Mouse (Mus musculus): ENCODE results near the gene Capn15.

The Capn15 gene

DNA sequence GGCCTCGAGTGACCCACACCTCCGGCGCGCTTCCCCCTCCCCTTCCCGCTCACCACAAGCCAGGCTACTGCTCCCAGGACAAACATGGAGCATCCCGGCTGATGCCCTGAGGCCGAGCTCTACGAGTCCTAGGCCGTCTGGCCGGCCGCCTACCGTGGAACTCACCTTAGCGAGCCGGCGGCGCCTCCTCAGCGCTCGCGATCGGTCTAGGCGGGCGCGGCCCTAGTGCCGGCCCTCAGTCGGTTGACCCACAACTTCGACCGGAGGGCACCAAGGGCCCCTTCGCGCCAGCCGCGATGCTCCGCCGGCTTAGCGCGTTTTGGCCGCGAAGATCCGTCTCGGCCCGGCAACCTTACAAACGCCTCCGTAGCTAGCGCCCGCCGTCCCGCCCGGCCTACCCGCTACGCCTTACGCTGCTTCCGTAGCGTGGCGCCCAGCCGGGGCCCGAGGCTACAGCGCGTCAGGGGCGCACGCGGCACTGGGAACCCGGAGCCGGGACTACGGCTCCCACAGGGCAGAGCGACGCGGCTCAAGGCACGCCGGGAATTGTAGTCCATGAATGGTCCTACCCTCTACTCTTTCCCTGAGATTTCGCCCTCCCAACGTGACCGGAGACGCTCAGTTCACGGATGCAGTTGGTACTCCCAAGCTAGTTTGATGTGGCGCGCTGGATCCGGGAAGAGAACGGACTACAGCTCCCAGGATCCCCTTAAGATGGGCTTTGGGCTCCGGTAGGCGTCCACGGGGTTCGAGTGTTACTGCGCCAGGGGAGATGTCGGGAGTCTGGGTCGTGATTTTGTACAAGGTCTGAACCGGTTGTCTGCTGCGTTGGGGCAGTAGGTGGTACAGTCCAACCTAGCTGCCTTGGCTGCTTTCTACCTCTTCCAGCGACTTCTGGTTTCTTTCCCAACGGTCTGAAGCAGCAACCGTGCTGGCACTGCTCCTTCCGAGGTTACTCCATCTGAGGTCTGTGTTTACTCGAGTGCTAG, at the start of gene Capn15:
Capn15 (minus strand) TSS at position 491 of the 989 bp plus-strand sequence.
- DNase-seq (ENCODE audit: low spot score), result peak; percentile 97

DNA sequence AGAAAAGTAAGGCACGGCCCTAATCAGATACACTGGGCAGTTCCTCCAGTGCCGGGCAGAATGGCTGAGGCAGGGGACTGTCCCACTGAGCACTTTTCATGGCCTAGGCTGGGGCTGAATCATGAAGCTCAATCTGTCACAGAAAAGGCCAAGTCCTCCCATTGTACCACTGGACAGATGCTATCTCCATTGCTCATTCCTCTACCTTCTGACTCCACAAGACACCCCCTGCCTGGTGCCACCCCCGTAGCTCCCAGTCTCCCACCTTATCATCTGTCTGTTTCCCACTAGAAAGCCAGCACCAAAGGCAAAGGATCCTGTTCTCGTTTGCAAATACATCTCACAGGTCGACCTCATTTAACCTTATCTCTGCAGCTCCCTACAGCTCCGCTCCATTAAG, 46.4 kb upstream of the Capn15 start:
- DNase-seq (ENCODE audit: low spot score), result no peak

DNA sequence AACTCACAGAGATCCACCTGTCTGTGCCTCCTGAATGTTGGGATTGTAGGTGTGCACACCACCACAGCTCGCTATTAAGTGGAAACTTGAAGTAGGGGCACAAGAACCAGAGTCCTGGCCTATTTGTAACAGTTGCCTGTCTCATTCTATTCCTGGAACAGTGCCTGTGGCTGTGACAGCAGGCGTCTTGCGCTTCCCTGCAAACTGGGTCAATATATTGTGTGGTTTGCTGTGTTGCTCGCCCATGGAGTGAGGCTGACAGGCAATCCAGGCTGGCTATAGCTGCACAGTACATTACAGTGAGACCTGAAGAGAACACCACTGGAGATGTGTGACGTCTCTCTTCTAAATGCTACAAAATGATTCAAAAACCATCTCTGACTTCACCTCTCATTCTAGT, 46.0 kb upstream of the Capn15 start:
- no peak for DNase-seq (ENCODE audit: low spot score)

DNA sequence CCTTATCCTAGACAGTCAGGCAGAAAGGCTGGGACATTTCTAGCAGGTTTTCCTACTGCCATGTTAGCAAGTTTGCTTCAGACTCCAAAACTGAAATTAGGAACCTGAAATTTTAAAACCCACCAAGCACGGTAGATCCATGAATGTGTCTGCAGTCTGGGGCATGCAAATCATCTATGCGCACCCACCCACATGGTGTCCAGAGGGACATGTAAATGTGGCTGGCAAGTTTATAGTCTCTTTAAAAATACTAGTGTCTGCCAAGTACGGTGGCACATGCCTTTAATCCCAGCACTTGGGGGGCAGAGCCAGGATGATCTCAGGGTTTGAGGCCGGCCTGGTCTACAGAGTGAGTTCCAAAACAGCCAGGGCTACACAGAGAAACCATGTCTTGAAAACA, 42.7 kb upstream of the Capn15 start:
- DNase-seq (ENCODE audit: low spot score), result no peak

DNA sequence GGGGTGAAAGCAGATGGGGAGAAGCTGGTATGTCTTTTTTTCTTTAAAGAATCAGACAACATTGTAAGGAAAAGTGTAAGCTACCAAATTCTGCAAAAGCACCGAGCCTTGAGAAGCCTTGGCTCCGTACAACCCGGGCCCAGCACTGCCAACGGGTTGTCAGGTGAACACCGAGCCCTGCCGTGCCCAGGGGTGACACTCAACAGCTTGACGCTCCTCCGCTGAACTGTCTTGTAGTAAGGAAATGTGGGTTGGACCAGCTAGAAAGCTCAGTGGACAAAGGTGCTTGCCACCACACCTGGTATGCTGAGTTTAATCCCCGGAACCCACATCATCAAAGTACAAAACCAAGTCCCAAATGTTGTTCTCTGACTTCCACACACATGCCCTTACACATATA, 39.1 kb upstream of the Capn15 start:
- DNase-seq (ENCODE audit: low spot score), result no peak

DNA sequence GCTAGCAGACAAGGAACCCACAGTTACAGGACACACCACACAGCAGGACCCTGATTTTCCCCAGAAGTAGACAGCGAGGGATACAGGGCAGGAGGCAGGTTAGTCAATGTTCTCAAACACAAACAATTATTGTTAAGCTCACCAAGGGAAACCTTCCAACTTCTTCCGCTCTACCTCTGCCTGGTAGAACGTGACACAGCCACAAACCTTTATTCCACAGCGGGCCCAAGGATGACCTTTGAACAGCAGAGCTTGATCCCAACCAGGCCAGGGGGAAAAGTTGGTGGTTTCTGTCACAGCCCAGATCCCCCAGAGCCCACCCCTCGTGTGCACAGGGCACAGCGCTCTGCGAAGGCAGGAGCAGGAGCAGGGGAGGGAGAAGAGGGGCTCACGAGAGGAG, 38.4 kb upstream of the Capn15 start:
- no peak for DNase-seq (ENCODE audit: low spot score)

DNA sequence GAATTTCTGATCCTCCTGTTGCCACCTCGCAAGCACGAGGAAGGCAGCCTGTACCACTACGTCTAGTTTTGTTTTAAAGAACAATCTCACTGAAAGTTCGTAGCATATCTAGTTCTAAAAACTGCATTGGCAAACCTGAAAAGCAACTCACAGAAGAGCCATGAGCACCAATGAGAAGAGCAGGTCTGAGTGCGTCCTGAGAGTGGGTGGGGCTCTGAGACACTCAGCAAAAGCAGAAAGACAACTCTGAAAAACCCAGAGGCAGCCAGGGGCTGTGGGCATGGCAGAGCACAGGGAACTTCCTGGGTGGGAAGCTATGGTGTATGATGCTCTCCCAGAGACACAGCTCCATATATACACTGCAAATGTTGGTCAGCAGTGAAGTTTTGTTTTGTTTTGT, 37.6 kb upstream of the Capn15 start:
- DNase-seq (ENCODE audit: low spot score), result no peak

DNA sequence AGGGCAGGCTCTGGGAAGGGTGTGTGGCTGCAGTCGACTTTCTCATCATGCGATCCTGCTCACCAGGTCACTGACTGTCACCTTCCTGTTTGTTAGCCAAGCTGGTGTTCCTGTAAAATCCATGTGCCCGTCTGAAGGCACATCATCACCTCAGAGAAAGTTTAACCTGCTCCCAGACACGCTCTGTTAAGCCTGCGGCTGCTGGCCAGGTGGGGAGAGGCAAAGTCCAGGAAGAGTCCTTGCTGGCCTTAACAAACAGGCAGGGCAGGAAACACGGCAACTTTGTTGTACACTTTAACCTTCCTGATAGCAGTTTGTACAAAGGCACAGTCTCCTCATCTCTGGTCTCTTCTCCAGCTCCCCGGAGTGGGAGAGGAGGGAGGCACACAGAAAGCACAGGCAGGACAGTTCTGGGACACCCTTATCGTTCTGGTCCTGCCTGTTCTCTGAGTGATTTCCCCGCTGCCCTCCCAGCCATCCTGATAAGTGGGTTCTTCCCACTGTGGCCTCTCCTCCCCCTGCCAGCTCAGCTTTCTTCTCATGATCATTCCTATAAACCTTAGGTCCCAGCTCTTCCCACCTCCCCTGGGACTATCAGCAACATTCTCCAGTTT, 36.2 kb upstream of the Capn15 start:
- DNase-seq (ENCODE audit: low spot score), result no peak

DNA sequence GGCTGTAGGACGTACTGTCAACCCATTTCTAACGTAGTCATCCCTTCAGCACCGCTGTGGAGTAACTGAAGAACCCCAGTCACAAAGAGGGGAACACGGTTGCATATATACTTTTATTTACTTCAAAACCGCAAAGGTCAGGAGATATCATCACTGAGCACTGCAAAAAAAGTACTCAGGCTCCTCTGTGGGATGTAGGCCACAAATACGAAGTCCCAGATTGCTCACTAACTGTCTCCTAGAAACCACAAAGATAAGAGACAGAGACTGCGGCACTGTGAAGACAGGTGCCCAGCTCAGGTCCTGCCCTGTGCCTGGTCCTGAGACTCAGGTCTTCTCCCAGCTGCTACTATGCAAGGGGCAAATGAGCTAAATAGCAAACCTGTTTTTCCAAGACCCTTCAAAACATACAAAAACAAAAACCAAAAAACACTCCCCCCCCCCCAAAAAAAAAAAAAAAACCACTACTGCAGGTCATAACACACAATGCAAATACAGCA, 35.3 kb upstream of the Capn15 start:
- DNase-seq (ENCODE audit: low spot score), result no peak

DNA sequence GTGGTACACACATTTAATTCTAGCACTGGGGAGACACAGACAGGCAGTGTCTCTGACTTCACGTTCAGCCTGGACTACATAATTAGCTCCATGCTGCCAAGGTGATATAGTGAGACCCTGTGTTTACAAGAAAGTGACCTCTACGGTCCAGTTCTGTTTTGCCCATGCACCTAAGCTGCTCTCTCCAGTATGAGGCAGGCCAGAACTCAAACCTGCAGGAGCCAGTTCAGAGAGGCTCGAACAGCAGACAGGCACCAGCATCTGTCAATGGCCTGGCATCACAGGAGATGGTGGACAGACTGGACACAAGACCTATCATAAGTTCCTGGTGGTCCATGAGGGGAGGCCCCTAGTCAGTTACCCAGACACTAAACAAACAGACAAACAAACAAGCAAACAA, 32.8 kb upstream of the Capn15 start:
- no peak for DNase-seq (ENCODE audit: low spot score)

DNA sequence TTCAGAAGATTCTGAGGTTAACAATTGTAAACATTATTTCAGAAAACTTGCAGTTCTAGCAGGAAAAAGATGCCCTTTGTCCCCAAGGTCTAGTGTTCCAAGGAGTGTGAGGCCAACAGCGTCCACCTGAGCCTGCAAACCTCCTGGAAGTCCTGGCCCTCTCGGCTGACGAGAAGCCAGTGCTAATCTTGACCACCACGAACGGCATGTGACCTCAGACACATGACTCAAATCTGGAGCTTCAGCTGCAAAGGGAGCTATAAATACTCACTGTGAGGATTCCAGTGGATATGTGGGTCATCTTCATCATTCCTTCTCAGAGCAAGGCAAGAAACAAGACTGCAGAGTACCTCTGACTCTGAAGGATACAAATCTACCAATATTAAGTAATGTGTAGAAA, 32.4 kb upstream of the Capn15 start:
- DNase-seq (ENCODE audit: low spot score), result no peak

DNA sequence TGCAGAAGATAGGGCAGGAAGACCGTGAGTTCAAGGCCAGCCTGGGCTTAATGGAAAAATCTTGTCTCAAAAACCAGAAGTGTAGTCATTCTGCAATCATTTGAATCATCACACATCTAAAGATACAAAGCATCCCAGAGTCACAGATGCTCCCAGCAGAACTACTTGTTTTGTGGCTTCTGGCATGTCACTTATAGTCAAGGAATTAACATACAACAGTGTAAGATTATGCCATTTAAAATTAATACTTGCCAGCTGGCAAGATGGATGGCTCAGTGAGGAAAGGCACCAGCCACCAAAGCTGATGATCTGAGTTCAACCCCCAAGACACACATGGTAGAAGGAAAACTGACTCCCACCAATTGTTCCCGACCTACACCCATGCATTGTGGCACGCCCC, 31.4 kb upstream of the Capn15 start:
- DNase-seq (ENCODE audit: low spot score), result no peak

DNA sequence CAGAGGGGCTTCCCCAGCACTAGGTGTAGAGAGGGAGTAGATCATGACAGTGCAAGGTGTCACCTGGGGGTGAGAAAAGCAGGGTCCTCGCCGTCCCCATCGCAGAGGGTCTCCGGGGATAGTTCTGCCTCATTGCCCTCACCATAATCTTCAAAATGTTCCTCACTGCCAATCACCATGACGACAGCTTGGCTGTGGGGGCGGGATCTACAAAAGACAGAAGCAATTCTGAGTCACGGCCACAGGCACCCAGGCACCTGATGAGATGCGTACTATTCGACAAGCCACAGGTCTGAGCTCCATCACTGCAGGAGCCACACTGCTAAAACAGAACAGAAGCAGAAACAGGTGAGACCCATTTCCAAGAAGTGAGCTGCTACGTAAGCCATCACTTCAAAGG, 28.1 kb upstream of the Capn15 start:
- DNase-seq (ENCODE audit: low spot score), result no peak

DNA sequence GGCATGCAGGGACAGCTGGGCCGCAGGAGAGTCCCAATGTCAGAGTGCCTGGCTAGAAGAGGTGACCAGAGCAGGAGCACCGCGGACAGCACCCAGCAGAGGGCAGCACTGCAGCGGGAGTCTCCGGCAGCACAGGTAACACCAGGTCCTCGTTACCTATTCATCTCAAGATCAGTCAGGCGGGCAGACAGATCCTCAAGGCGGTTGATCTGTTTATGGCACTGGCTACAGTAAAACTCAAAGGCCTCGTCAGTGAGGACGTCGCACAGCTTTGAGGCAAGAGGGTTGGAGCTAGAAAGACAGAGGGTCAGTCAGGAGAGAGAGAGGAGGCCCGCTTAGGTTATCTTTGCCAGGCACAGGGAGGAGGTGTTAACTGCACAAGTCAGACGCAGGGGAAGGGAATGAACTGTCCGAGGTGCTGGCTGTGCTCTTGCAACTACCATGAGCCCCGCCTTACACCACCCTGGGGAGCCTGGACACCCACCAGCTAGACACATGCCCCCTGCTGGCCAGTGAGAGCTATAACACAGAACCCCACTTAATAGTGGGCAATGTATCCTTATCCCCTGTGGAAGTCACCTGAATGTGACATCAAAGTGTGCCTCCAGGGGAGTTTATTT, 26.4 kb upstream of the Capn15 start:
- peak; percentile 82 for DNase-seq (ENCODE audit: low spot score)

DNA sequence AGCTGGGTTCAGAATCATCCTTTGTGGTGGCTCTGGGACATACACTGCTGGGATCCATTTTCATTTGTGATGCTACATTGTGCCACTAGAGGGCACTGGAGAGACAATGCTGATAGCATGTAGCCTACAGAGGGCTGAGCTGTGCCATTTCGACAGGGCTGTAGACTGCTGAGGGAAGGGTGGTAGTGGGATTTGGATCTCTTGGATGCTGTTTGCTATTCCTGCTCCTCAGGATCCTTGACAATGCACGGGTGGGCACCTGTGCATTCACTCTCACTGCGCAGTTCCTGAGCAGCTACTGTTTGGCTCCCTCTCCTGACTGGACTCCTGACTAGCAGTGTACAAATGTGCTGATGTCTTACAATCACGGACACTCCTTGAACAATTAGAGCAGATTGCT, 23.9 kb upstream of the Capn15 start:
- peak; percentile 95 for DNase-seq (ENCODE audit: low spot score)

DNA sequence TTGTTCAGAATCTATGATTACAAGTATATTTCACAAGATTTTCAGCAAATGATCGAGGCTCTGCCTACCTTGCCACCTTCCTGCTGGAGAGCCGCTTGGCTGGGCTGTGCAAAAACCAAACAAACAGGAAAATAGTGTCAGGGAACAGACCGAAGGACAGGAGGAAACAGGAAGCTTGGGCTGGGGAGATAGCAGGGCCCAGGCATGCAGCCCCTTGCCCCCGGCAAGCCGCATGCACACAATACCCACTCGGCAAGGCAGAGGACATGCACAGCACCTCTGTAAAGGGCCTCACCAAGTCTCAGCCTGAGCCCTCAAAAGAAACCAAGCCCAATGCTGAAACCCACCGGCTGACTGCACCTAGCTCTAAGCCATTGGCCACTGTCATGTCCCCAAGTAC, 23.2 kb upstream of the Capn15 start:
- DNase-seq (ENCODE audit: low spot score), result no peak

DNA sequence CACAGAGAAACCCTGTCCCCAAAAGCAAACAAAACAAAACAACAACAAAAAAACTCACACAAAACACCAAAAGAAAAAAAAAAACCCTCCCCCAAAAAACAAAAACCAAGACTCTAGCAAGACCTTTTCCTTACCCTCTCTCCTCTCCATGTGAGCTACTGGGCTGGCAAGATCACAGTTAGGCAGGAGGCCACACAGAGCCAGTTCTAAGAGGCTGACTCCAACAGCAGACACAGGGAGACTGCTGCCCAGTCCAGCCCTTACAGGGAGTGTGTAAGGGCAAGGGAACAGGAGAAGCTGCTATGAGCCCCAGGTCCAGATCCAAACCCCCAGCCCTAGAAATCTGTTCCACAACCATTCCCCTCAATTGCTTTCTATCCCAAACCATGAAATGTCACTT, 22.7 kb upstream of the Capn15 start:
- DNase-seq (ENCODE audit: low spot score), result no peak

DNA sequence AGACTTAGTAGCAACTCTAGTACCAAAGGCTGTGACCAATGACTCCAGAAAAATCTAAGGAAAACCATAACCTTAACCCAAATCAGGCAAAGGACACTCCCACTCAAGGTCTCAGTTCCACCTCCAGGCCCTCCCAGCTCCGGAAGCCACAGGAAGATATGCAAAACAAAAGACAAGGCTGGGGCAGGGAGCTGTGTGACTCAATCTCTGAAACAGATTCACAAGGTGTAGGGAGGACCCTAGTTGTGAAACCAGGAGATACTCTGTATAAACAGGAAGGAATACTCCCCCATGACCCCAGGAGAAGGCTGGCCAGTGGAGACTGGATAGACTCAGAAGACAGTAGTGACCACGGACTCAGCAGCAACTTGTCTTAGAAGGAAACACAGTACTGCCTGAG, 22.1 kb upstream of the Capn15 start:
- DNase-seq (ENCODE audit: low spot score), result no peak

DNA sequence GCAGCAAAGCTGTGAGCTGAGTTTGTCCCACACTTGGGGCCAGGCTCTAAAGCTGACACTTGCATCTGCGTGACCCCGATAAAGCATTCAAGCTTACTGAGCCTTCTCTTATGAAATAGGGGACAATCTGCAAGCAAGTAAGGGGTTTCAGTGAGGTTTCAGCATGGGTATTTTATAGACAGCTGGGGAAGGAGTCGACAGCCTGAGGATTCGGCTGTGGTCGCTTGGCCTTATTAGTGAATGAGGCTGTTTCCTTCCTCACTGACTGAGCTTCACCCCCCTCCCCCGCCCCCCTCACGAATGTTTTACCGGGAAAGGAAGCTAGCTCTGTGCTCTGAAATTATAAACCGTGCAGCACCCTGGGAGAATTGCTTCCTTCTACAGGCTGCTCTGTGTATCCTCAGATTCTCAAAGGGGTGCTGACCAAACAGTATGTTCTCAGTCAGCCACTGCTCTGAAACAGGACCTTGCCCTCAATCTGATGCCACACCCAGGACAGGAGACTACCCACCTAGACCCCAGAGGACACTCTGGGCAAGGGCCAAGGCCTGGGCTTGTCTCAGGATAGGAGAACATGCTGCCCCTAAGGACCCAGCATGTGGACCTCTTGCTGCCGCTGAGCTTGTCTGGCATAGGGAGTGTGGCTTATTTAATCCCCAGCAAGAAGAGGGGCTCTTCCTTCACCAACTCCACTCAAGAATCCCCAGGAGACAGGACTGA, 20.3 kb upstream of the Capn15 start:
- no peak for DNase-seq (ENCODE audit: low spot score)

DNA sequence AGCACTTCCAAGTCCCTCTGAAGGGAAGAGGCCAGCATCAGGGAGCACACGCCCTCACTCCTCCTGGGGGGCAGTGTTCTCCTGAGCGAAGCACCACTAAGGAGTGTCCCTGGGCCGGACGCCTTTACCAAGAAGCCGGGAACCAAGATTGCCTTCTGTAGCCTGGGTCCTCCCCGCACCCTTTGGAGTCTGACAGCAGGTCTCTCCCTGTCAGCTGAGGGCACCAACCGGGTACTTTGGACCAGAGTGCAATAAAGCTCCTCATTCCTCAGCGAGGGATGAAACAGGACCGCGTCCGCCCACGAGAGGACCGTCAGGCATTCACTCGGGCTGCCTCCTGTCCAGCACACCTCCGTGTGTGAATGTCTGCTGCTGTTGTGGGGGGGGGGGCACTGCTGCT, 19.1 kb upstream of the Capn15 start:
- no peak for DNase-seq (ENCODE audit: low spot score)

DNA sequence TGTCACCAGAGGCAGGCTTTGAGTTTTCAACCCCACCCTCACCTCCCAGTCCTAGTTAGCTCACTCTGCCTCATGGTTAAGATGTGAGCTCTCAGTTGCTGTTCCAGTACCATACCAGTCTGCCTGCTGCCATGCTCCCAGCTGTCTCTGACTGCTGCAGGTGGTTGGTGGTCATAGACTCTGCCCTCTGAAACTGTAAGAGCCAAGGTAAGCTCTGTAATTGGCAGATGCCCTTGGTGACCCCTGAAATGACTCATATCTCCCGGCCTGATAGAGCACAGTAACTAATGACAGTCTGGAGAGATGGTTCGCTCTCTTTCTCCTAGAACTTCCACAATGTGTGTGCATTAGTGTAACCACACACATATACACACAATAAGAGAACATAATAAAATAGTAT, 18.3 kb upstream of the Capn15 start:
- DNase-seq (ENCODE audit: low spot score), result no peak

DNA sequence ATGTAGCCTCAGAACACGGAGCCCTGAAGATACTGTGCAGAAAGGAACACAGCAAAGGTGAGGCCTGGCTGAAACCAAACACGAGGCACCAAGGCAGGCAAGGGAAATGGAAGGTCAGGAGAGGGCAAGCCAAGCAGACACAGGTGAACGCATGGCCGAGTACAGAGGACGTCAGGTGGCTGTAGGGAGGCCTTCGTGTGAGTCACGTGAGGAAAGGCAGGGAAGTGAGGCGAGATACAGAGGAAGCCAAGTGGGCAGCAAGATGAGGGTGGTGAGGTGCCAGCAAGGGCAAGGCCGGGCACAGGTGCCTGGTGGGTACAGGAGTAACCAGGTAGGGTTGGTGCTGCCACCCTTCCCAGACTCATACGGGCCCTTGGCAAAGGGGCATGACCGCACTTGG, 12.8 kb upstream of the Capn15 start:
- DNase-seq (ENCODE audit: low spot score), result no peak
